Mouse (Mus musculus): ENCODE results near the gene Med12l. TPM values are rescaled to one million over a fixed set of nuclear protein-coding genes. Genes with fewer than 3 reads are reported as not detected.

Gene Med12l
- total and polyA plus RNA-seq, 3 experiments, result 0.93 to 2.0 (median 1.5) TPM

DNA sequence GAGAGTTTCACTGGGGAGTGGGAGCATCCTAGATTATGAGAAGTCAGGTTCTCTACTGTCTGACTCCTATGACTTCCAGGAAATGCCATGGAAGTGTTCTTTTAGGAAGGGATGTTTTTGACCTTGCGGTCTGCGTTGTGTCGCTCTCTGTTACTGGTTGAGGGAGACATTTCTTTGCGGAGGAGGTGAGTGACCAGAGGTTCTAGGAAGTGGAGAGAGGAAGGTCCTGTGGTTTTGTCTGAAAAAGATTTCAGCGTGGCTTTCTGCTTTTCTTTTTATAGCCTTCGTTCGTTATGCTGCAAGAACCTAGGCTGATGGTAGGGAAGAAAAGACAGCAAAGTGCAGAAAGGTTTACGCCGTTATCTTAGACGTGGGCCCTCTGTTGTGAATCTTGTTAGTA, 92.9 kb downstream of the Med12l start:
- peaks cover 56% of the 10 kb centered on the region for H3K9me3 ChIP-seq (replicated peaks; ENCODE audit: low read length)
- dilution Hi-C loops (cut with MboI; ENCODE audit: extremely low pct_ligation_motif_present, extremely low pct_unique_long_range_greater_than_20kb, low sequenced_read_pairs), result no loop called here
- H3K27me3 ChIP-seq (replicated peaks), result no peaks in the 10 kb centered on the region
- peak overlapping the region in 1 of 3 experiments; percentile 15 for H3K4me3 ChIP-seq (replicated peaks in 1 of 3; ENCODE audit: low read depth in 2 of 3, low read length in 2 of 3, poor library complexity in 1 of 3)
- H3K9ac ChIP-seq (ENCODE audit: insufficient read depth, low read depth), result no peak overlapping the region
- in situ Hi-C loops (cut with MboI; ENCODE audit: low pct_ligation_motif_present, low pct_unique_long_range_greater_than_20kb, low sequenced_read_pairs), result no loop called here
- H3K27ac ChIP-seq (ENCODE audit: insufficient read depth, low read depth), result no peak overlapping the region
- H3K79me2 ChIP-seq (replicated peaks; ENCODE audit: control insufficient read depth, extremely low read depth, insufficient read depth, poor library complexity, severe bottlenecking), result no peaks in the 10 kb centered on the region; the same call in 1 of the 2 replicates
- DNase-seq (ENCODE audit: extremely low read depth), result no peak
- H3K4me2 ChIP-seq (ENCODE audit: insufficient read depth, low read depth, poor library complexity, severe bottlenecking), result 0 out of 2 replicates have a peak overlapping the region, but pooled peaks have one; percentile 21
- H3K4me1 ChIP-seq (ENCODE audit: control insufficient read depth in 1 of 2, insufficient read depth in 2 of 2), result peaks cover 6 to 27% of the 10 kb centered on the region in 2 experiments; a peak in 3 of 4 replicates
- peaks cover 19 to 66% of the 10 kb centered on the region in 2 experiments for H3K36me3 ChIP-seq (replicated peaks in 1 of 2; ENCODE audit: control insufficient read depth in 1 of 2, insufficient read depth in 1 of 2, low read length in 1 of 2)
- TF ChIP-seq TCF12 (IDR thresholded peaks at IDR 0.05; ENCODE audit: low read depth, low read length), result no peak
- TF ChIP-seq JUN (IDR thresholded peaks at IDR 0.05; ENCODE audit: insufficient read depth, low read depth, low read length), result no peak
- no peak for TF ChIP-seq KAT2A (IDR thresholded peaks at IDR 0.05; ENCODE audit: insufficient replicate concordance, low read length)
- no peak for TF ChIP-seq USF2 (conservative IDR thresholded peaks at IDR 0.05; ENCODE audit: low read depth, low read length)
- no peak for TF ChIP-seq ETS1 (conservative IDR thresholded peaks at IDR 0.05; ENCODE audit: low read depth, low read length)
- TF ChIP-seq CHD2 (IDR thresholded peaks at IDR 0.05; ENCODE audit: low read length), result no peak
- TF ChIP-seq RAD21 (IDR thresholded peaks at IDR 0.05; ENCODE audit: low read depth, low read length), result no peak
- no peak for TF ChIP-seq MAFK (IDR thresholded peaks at IDR 0.05; ENCODE audit: insufficient replicate concordance, low read length)
- no peak for TF ChIP-seq MXI1 (IDR thresholded peaks at IDR 0.05; ENCODE audit: low read depth, low read length)
- TF ChIP-seq IRF4 (IDR thresholded peaks at IDR 0.05; ENCODE audit: low read depth, low read length), result no peak
- TF ChIP-seq JUND (conservative IDR thresholded peaks at IDR 0.05; ENCODE audit: low read depth, low read length), result no peak
- TF ChIP-seq ZC3H11A (IDR thresholded peaks at IDR 0.05; ENCODE audit: low read depth, low read length), result no peak
- TF ChIP-seq SMC3 (IDR thresholded peaks at IDR 0.05; ENCODE audit: low read depth, low read length), result no peak
- no peak for TF ChIP-seq MAZ (IDR thresholded peaks at IDR 0.05; ENCODE audit: low read depth, low read length)
- TF ChIP-seq ZKSCAN1 (IDR thresholded peaks at IDR 0.05; ENCODE audit: borderline replicate concordance, low read depth, low read length), result no peak
- TF ChIP-seq UBTF (IDR thresholded peaks at IDR 0.05; ENCODE audit: low read depth, low read length), result no peak
- TF ChIP-seq EP300 (IDR thresholded peaks at IDR 0.05; ENCODE audit: low read length), result no peak

DNA sequence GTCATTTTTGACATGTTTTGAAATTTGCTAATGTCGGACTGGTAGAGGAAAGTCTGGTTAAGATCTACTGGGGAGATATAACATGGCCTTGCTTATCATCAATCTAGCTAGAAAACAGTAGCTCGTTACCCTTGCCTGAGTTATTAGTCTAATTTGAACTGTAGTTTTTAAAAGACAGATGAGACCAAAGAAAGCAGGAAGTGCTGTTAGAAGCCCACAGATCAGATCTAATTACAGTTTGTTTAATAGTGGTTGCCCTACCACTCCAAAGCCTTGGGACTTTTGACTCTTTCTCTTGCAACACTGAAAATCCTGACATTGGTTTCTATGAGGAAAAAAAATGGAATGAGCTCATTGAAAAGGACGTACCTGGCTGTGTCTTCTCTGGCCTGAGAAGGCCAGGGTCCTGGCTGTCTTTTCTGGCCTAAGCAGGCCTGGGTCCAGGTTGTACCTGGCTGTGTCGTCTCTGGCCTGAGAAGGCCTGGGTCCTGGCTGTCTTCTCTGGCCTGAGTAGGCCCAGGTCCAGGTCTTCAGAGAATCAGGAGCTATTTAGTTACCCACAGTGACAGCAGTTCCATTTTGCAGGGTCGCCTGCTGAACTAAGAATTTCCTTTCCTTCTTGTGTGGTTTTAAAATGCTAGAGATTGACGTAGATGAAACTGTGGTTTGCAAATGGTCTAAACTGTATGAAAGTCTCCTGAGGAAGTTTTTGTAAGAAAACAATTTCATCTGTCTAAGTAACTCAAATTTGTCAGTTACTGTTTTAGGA, 95.8 kb downstream of the Med12l start, which contains the start of gene Gpr171:
Gene Gpr171, minus strand, starts transcription at position 604 of the 769 bp plus-strand sequence.
- H3K9ac ChIP-seq (ENCODE audit: insufficient read depth, low read depth), result peak within 1 kb of the TSS; percentile 98
- in situ Hi-C loops (cut with MboI; ENCODE audit: low pct_ligation_motif_present, low pct_unique_long_range_greater_than_20kb, low sequenced_read_pairs), result no loop called here
- peaks cover 6 to 45% of the 10 kb centered on the region in 2 experiments; a peak in 3 of 4 replicates for H3K4me1 ChIP-seq (ENCODE audit: control insufficient read depth in 1 of 2, insufficient read depth in 2 of 2)
- TF ChIP-seq USF2 (conservative IDR thresholded peaks at IDR 0.05; ENCODE audit: low read depth, low read length) (no peak), MEF2A (IDR thresholded peaks at IDR 0.05; ENCODE audit: borderline replicate concordance, low read depth, low read length) (peak; percentile 74), ZMIZ1 (IDR thresholded peaks at IDR 0.05; ENCODE audit: low read depth, low read length) (no peak), EP300 (IDR thresholded peaks at IDR 0.05; ENCODE audit: low read length) (peak; percentile 94), IRF4 (IDR thresholded peaks at IDR 0.05; ENCODE audit: low read depth, low read length) (peak; percentile 89), SMC3 (IDR thresholded peaks at IDR 0.05; ENCODE audit: low read depth, low read length) (no peak), ETS1 (conservative IDR thresholded peaks at IDR 0.05; ENCODE audit: low read depth, low read length) (peak; percentile 94), JUN (IDR thresholded peaks at IDR 0.05; ENCODE audit: insufficient read depth, low read depth, low read length) (peak; percentile 63), BHLHE40 (IDR thresholded peaks at IDR 0.05; ENCODE audit: low read depth, low read length) (peak; percentile 92), TBP (conservative IDR thresholded peaks at IDR 0.05; ENCODE audit: low read depth, low read length) (peak; percentile 88), ELF1 (IDR thresholded peaks at IDR 0.05; ENCODE audit: low read depth, low read length) (peak; percentile 44; the same call in 1 of the 2 replicates), ZNF384 (IDR thresholded peaks at IDR 0.05; ENCODE audit: low read depth, low read length) (peak; percentile 50), MAFK (IDR thresholded peaks at IDR 0.05; ENCODE audit: insufficient replicate concordance, low read length) (peak; percentile 79), TCF12 (IDR thresholded peaks at IDR 0.05; ENCODE audit: low read depth, low read length) (peak; percentile 73), JUND (conservative IDR thresholded peaks at IDR 0.05; ENCODE audit: low read depth, low read length) (peak; percentile 82), POLR2A (IDR thresholded peaks at IDR 0.05; ENCODE audit: low read depth, low read length) (peak; percentile 64), KAT2A (IDR thresholded peaks at IDR 0.05; ENCODE audit: insufficient replicate concordance, low read length) (0 out of 2 replicates have a peak, but pooled peaks have one; percentile 43), MAX (IDR thresholded peaks at IDR 0.05; ENCODE audit: low read length) (no peak)
- H3K27ac ChIP-seq (ENCODE audit: insufficient read depth, low read depth), result peak within 1 kb of the TSS; percentile 87
- peak within 1 kb of the TSS; percentile 54 to 59 (median 58) for H3K4me3 ChIP-seq (replicated peaks in 1 of 3; ENCODE audit: low read depth in 2 of 3, low read length in 2 of 3, poor library complexity in 1 of 3)
- no peaks in the 10 kb centered on the region for H3K27me3 ChIP-seq (replicated peaks)
- H3K36me3 ChIP-seq (replicated peaks in 1 of 2; ENCODE audit: control insufficient read depth in 1 of 2, insufficient read depth in 1 of 2, low read length in 1 of 2), result peaks cover 19 to 42% of the 10 kb centered on the region in 2 experiments
- dilution Hi-C loops (cut with MboI; ENCODE audit: extremely low pct_ligation_motif_present, extremely low pct_unique_long_range_greater_than_20kb, low sequenced_read_pairs), result no loop called here
- H3K79me2 ChIP-seq (replicated peaks; ENCODE audit: control insufficient read depth, extremely low read depth, insufficient read depth, poor library complexity, severe bottlenecking), result no peaks in the 10 kb centered on the region; the same call in 1 of the 2 replicates
- peaks cover 40% of the 10 kb centered on the region for H3K9me3 ChIP-seq (replicated peaks; ENCODE audit: low read length)
- DNase-seq (ENCODE audit: extremely low read depth), result peak; percentile 81
- H3K4me2 ChIP-seq (ENCODE audit: insufficient read depth, low read depth, poor library complexity, severe bottlenecking), result peak within 1 kb of the TSS; percentile 89
